Comparison of ENCODE assay signal across 14 mouse cellular contexts in genomic region chr4:136027416-136028131, GRCm38 (mm10). TPM values are rescaled to one million over a fixed set of nuclear protein-coding genes. Genes with fewer than 3 reads are reported as not detected.
DNase-seq lines count a peak whose midpoint lies in the region; ATAC-seq and TF ChIP-seq lines count a peak whose summit lies in the region.
"Had no signal": no experiment of that assay in that cellular context is flagged by ENCODE, and none has a peak within 500 bp of the region (broad histone marks: within the 10 kb centered on the region; RNA-seq: fewer than 3 reads in every experiment).

No protein-coding gene starts in this region.

- H3K4me3 ChIP-seq in liver, embryonic 13.5 days (replicated peaks), result no peak overlapping the region
- H3K4me3 ChIP-seq in liver, embryonic 11.5 days (ENCODE audit: low read depth, low read length), result no peak overlapping the region
- no peak overlapping the region for H3K4me3 ChIP-seq in bone marrow, adult 2 months (replicated peaks; ENCODE audit: control insufficient read depth, low read depth, low read length)
- no peak overlapping the region for H3K4me3 ChIP-seq in macrophage (ENCODE audit: inconsistent target)
- H3K4me3 ChIP-seq: midbrain, embryonic 15.5 days; neural tube, embryonic 13.5 days had no signal

- DNase-seq in liver, embryonic 13.5 days, result no peak
- no peak for DNase-seq in liver, embryonic 11.5 days (ENCODE audit: low spot score)
- DNase-seq in kidney, adult 9 months, result peak; percentile 51
- DNase-seq in right cerebral cortex, postnatal 10 days (ENCODE audit: low spot score in 2 of 2), result no peak
- no peak for DNase-seq in layer of hippocampus, adult 11-12 months (ENCODE audit: low spot score)
- DNase-seq: adrenal gland, postnatal 10 days; cerebellum, postnatal 36 days; layer of hippocampus, adult 9-11 months; retina, postnatal 1 day had no signal

- no peaks in the 10 kb centered on the region for H3K27me3 ChIP-seq in liver, embryonic 13.5 days
- no peaks in the 10 kb centered on the region for H3K27me3 ChIP-seq in liver, embryonic 11.5 days (replicated peaks; ENCODE audit: control insufficient read depth, insufficient read depth, low read length)
- H3K27me3 ChIP-seq: midbrain, embryonic 15.5 days; neural tube, embryonic 13.5 days had no signal

- TF ChIP-seq POLR2A in bone marrow, adult 2 months (IDR thresholded peaks at IDR 0.05; ENCODE audit: borderline replicate concordance, control insufficient read depth, low read depth, low read length), result no peak

- H3K27ac ChIP-seq in liver, embryonic 13.5 days, result peak overlapping the region; percentile 79
- H3K27ac ChIP-seq in liver, embryonic 11.5 days (ENCODE audit: low read depth, low read length), result no peak overlapping the region
- H3K27ac ChIP-seq in bone marrow, adult 2 months (ENCODE audit: control insufficient read depth, insufficient read depth, low read depth, low read length, poor library complexity), result peak overlapping the region; percentile 85
- H3K27ac ChIP-seq in macrophage, result peak overlapping the region; percentile 87
- H3K27ac ChIP-seq: midbrain, embryonic 15.5 days; neural tube, embryonic 13.5 days had no signal

- H3K36me3 ChIP-seq in liver, embryonic 13.5 days, result no peaks in the 10 kb centered on the region
- H3K36me3 ChIP-seq in liver, embryonic 11.5 days (ENCODE audit: control insufficient read depth, insufficient read depth, low read length), result no peaks in the 10 kb centered on the region
- no peaks in the 10 kb centered on the region for H3K36me3 ChIP-seq in macrophage (ENCODE audit: inconsistent target)
- H3K36me3 ChIP-seq: midbrain, embryonic 15.5 days; neural tube, embryonic 13.5 days had no signal

- H3K4me2 ChIP-seq in liver, embryonic 13.5 days, result peak overlapping the region; percentile 41; the same call in 1 of the 2 replicates
- H3K4me2 ChIP-seq in liver, embryonic 11.5 days, result no peak overlapping the region
- H3K4me2 ChIP-seq: midbrain, embryonic 15.5 days; neural tube, embryonic 13.5 days had no signal

- ATAC-seq in liver, embryonic 13.5 days (ENCODE audit: low read depth), result no peak
- ATAC-seq in liver, embryonic 11.5 days (replicated peaks; ENCODE audit: low FRiP score), result no peak
- ATAC-seq: lung, postnatal 0 days; midbrain, embryonic 15.5 days had no signal

- H3K4me1 ChIP-seq in liver, embryonic 13.5 days (replicated peaks), result peaks cover 54% of the 10 kb centered on the region
- peaks cover 18% of the 10 kb centered on the region for H3K4me1 ChIP-seq in liver, embryonic 11.5 days (replicated peaks; ENCODE audit: control insufficient read depth, insufficient read depth, low read length)
- H3K4me1 ChIP-seq in bone marrow, adult 2 months (ENCODE audit: control insufficient read depth, insufficient read depth, low read length), result peaks cover 9% of the 10 kb centered on the region

- WGBS in liver, embryonic 13.5 days (ENCODE audit: insufficient replicate concordance), result 67% methylated on average over 8 of the region's 8 CpGs
- 75% methylated on average over 8 of the region's 8 CpGs for WGBS in liver, embryonic 11.5 days
- WGBS in bone marrow, adult 2 months, result 51% methylated on average over 8 of the region's 8 CpGs
- WGBS in macrophage (ENCODE audit: missing documents), result 63% methylated on average over 8 of the region's 8 CpGs

- H3K9ac ChIP-seq in liver, embryonic 13.5 days, result 0 out of 2 replicates have a peak overlapping the region, but pooled peaks have one; percentile 0
- H3K9ac ChIP-seq in liver, embryonic 11.5 days (ENCODE audit: low read depth, low read length), result no peak overlapping the region
- H3K9ac ChIP-seq: midbrain, embryonic 15.5 days; neural tube, embryonic 13.5 days had no signal

- no peaks in the 10 kb centered on the region for H3K79me2 ChIP-seq in macrophage (ENCODE audit: inconsistent target)

- TF ChIP-seq CTCF in bone marrow, adult 2 months (IDR thresholded peaks at IDR 0.05; ENCODE audit: control insufficient read depth, insufficient read depth, low read length), result no peak

- H3K9me3 ChIP-seq in liver, embryonic 13.5 days (replicated peaks), result no peaks in the 10 kb centered on the region
- H3K9me3 ChIP-seq in liver, embryonic 11.5 days (ENCODE audit: control insufficient read depth, low read length), result no peaks in the 10 kb centered on the region
- H3K9me3 ChIP-seq: midbrain, embryonic 15.5 days; neural tube, embryonic 13.5 days had no signal

RNA-seq across cellular contexts. Expression of gene Eloa, which starts 6.0 kb away (rescaled TPM):
- 27.7 and 35.1 TPM in 2 replicates for polyA plus RNA-seq in liver, embryonic 13.5 days (2015; fragmentation: Nextera tagmentation; extraction: Ambion mirVana)
- polyA plus RNA-seq in liver, embryonic 11.5 days (2014; fragmentation: Nextera tagmentation; extraction: Ambion mirVana), result 48.6 and 51.6 TPM in 2 replicates
- 16.8 and 22.9 TPM in 2 replicates for polyA plus RNA-seq in bone marrow, adult 2 months (2011; ENCODE audit: insufficient read depth, insufficient read length, low replicate concordance, missing spikeins)
- total RNA-seq in macrophage (2018; cell fraction: chromatin; rRNA removed), result 10 to 100 TPM; 18.4 to 67.4 (median 37.6) TPM
- total RNA-seq in macrophage (2018; cell fraction: cytosol; rRNA removed), result 100 to 1,000 TPM in 1 of 26 experiments, 10 to 100 TPM in 25; 45.3 to 103 (median 79.2) TPM
- total RNA-seq in macrophage (2018; cell fraction: nucleus; rRNA removed), result 10 to 100 TPM; 30.2 to 99.8 (median 57.5) TPM
- 60.5 to 79.3 TPM (median 67.6 TPM) in 3 replicates for polyA plus RNA-seq in macrophage (2018)

RNA-seq across cellular contexts. Expression of gene Rpl11, which starts 25.7 kb away (rescaled TPM):
- 341 and 377 TPM in 2 replicates for polyA plus RNA-seq in liver, embryonic 13.5 days (2015; fragmentation: Nextera tagmentation; extraction: Ambion mirVana)
- 567 and 611 TPM in 2 replicates for polyA plus RNA-seq in liver, embryonic 11.5 days (2014; fragmentation: Nextera tagmentation; extraction: Ambion mirVana)
- polyA plus RNA-seq in bone marrow, adult 2 months (2011; ENCODE audit: insufficient read depth, insufficient read length, low replicate concordance, missing spikeins), result 682 and 1,270 TPM in 2 replicates
- total RNA-seq in macrophage (2018; cell fraction: chromatin; rRNA removed), result 100 to 1,000 TPM in 16 of 26 experiments, 10 to 100 TPM in 10; 65.0 to 198 (median 103) TPM
- 100 to 1,000 TPM; 420 to 954 (median 567) TPM for total RNA-seq in macrophage (2018; cell fraction: cytosol; rRNA removed)
- 100 to 1,000 TPM in 25 of 26 experiments, 10 to 100 TPM in 1; 92.9 to 207 (median 136) TPM for total RNA-seq in macrophage (2018; cell fraction: nucleus; rRNA removed)
- polyA plus RNA-seq in macrophage (2018), result 697 to 1,008 TPM (median 879 TPM) in 3 replicates

RNA-seq across cellular contexts. Expression of gene Pithd1, which starts 40.5 kb away (rescaled TPM):
- polyA plus RNA-seq in liver, embryonic 13.5 days (2015; fragmentation: Nextera tagmentation; extraction: Ambion mirVana), result 99.8 and 111 TPM in 2 replicates
- 96.9 and 106 TPM in 2 replicates for polyA plus RNA-seq in liver, embryonic 11.5 days (2014; fragmentation: Nextera tagmentation; extraction: Ambion mirVana)
- 48.2 and 49.8 TPM in 2 replicates for polyA plus RNA-seq in bone marrow, adult 2 months (2011; ENCODE audit: insufficient read depth, insufficient read length, low replicate concordance, missing spikeins)
- 10 to 100 TPM in 15 of 26 experiments, 1 to 10 TPM in 11; 1.5 to 33.8 (median 12.7) TPM for total RNA-seq in macrophage (2018; cell fraction: chromatin; rRNA removed)
- total RNA-seq in macrophage (2018; cell fraction: cytosol; rRNA removed), result 10 to 100 TPM in 21 of 26 experiments, 1 to 10 TPM in 5; 8.3 to 22.3 (median 13.6) TPM
- total RNA-seq in macrophage (2018; cell fraction: nucleus; rRNA removed), result 10 to 100 TPM in 3 of 26 experiments, 1 to 10 TPM in 23; 1.3 to 18.9 (median 7.0) TPM
- 21.2 to 24.6 TPM (median 22.0 TPM) in 3 replicates for polyA plus RNA-seq in macrophage (2018)

RNA-seq across cellular contexts. Expression of gene Lypla2, which starts 55.1 kb away (rescaled TPM):
- polyA plus RNA-seq in liver, embryonic 13.5 days (2015; fragmentation: Nextera tagmentation; extraction: Ambion mirVana), result 48.9 and 49.7 TPM in 2 replicates
- polyA plus RNA-seq in liver, embryonic 11.5 days (2014; fragmentation: Nextera tagmentation; extraction: Ambion mirVana), result 104 and 106 TPM in 2 replicates
- 34.8 and 42.1 TPM in 2 replicates for polyA plus RNA-seq in bone marrow, adult 2 months (2011; ENCODE audit: insufficient read depth, insufficient read length, low replicate concordance, missing spikeins)
- total RNA-seq in macrophage (2018; cell fraction: chromatin; rRNA removed), result 10 to 100 TPM; 22.2 to 96.4 (median 45.7) TPM
- total RNA-seq in macrophage (2018; cell fraction: cytosol; rRNA removed), result 10 to 100 TPM; 47.7 to 84.9 (median 68.4) TPM
- total RNA-seq in macrophage (2018; cell fraction: nucleus; rRNA removed), result 10 to 100 TPM; 27.6 to 71.9 (median 44.6) TPM
- 41.4 to 77.2 TPM (median 65.0 TPM) in 3 replicates for polyA plus RNA-seq in macrophage (2018)
